Mouse (Mus musculus): ENCODE data around the gene AC170998.1.

DNA sequence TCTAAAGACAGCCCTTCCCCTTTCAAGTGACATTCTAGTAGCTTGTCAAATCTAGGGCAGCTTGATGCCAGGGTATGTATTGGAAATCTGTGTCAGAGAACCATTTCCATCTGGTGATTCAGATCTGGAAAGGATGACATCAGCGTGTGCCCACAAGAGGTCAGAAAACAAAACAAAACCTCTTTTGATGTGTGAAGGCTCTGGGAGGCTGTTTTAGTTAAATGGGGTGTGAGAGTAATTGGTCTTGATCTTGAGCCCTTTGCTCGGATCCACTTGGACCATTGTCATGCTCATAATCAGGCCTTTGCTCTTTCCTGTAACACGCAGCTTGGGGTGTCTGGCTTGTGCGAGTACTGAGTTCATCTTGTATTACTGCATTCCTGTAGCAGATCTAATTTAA is 27.6 kb upstream of the AC170998.1 start:
- TF ChIP-seq POLR2A (IDR thresholded peaks at IDR 0.05; ENCODE audit: borderline replicate concordance, insufficient read depth, low read length) (no peak), CTCF (IDR thresholded peaks at IDR 0.05; ENCODE audit: borderline replicate concordance, insufficient read depth, low read depth, low read length) (no peak)
